Mouse (Mus musculus) thymus, adult 2 months (tissue): ENCODE measurements at regions not wholly inside any gene's neighbourhood (a gene's known extent, or its start where the extent isn't known, plus 50 kb on each side); places are given as distances from the start of the nearest gene placed in this dataset.

Source experiments
- CTCF ChIP-seq: fragments of 200-500 bp; IDR thresholded peaks from 2 replicates; pipeline ENCODE4 v1.5.1; 2012; ENCODE audit warnings: mild to moderate bottlenecking, control low read depth, low read length, moderate library complexity, borderline replicate concordance; ENCODE audit not compliant: control insufficient read depth, poor library complexity, insufficient read depth; ENCODE audit errors: extremely low read depth
- POLR2A ChIP-seq: fragments of 200-500 bp; IDR thresholded peaks from 2 replicates; pipeline ENCODE4 v1.6.1; 2012; ENCODE audit warnings: mild to moderate bottlenecking, low read length, control low read depth, moderate library complexity; ENCODE audit not compliant: control insufficient read depth, poor library complexity, insufficient read depth; ENCODE audit errors: extremely low read depth

DNA sequence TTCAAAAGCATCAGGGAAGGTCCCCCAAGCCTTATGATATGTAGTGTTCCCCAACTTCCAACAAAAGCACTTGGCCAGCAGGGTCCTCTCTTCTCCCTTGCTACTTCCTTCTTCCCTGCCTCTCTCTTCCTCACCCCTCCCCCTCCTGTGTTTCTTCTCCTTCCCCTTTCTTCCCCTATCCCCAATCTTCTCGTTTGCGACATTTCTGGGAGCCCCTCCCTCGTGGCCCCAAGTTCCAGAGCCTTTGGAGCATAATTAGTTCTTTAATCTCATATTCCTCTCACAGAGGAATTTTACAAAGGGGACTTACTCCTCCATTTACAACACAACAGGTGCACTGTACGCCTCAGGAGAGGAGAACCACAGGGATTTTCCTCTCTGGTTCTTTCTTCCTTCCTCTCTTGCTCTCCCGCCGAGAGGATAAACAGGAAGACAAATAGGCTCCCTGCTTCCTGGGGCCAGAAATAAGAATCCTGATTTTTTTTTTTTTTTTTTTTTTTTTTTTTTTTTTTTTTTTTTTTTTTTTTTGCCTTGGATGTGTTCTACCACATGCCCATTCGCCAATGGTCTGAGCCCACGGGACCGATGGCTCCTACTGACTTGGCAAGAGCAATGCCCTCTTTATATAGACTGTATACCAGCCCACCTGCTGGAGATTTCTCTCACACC is 578.4 kb upstream of the Gm10131 start:
- no peak for TF ChIP-seq POLR2A
- no peak for TF ChIP-seq CTCF
